Mouse (Mus musculus) gastrocnemius, adult 2 months (tissue): ENCODE measurements around the gene Gm20843. TPM values are rescaled to one million over a fixed set of nuclear protein-coding genes. Genes with fewer than 3 reads are reported as not detected.
"Not testable (repeated sequence)": the region's sequence is repeated elsewhere in the genome, so short reads cannot be mapped to it uniquely, and the experiment has no call there.

Source experiments
- DNase-seq: peaks from one replicate; pipeline ENCODE4 v3.0.0; 2022
- H3K27ac ChIP-seq: fragments of 200-600 bp; 2 replicates; pipeline ENCODE4 v1.8.1; 2022; ENCODE audit warnings: mild to moderate bottlenecking
- H3K4me3 ChIP-seq: fragments of 200-600 bp; 2 replicates; pipeline ENCODE4 v1.8.1; 2022; ENCODE audit warnings: mild to moderate bottlenecking, moderate library complexity
- intact Hi-C: fragments of 180-260 bp; cut with DNase I; formaldehyde crosslinking; loops from one replicate; pipeline ENCODE4 v1.15.1; 2025
- long read RNA-seq, 2 experiments: library from polyadenylated mRNA; stranded (forward); transcript quantifications; one replicate each; pipeline ENCODE4 v2.0.0; 2021
- total RNA-seq, 2 experiments: library from RNA; stranded (reverse); gene quantifications; 2 replicates each; pipeline ENCODE4 v1.2.3; 2021

Gm20843 gene
- not detected for total RNA-seq
- long read RNA-seq, experiment 1 = 0 reads
- long read RNA-seq, experiment 2 = 0 reads

GRCm38 (mm10) chrY:72247018-72247417 is at the start of gene Gm20843:
TSS of gene Gm20843 (minus strand) at chrY:72247118.
- DNase-seq, H3K27ac ChIP-seq, H3K4me3 ChIP-seq, intact Hi-C loops: not testable (repeated sequence)
